Mouse (Mus musculus): ENCODE measurements around the gene Ilf3. TPM values are rescaled to one million over a fixed set of nuclear protein-coding genes. Genes with fewer than 3 reads are reported as not detected.

The Ilf3 gene
- total RNA-seq, 1 experiment, result 159 TPM

DNA sequence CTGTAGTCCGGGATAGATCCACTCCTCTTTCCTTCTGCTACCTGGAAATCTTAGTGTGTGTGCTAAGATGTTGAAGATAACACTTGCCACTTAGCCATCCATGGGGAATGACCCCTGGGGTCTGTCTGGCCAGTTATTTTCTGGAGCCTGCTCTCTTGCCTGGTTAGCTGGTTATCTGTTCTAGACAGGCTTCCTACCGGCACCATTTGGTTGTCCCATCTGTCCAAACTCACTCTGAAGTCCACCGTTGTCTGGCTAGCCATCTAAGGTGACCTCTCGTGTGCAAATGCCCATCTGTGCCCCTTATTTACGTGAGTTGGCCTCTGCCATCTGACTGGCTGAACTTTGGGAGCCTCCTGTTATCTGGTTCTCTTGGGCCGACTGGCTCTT is 57.9 kb downstream of the Ilf3 start:
- in situ Hi-C loops (cut with MboI; ENCODE audit: low sequenced_read_pairs in 2 of 2, unreplicated experiment in 2 of 2), result no loop called here
- peaks cover 0 to 13% of the 10 kb centered on the region in 2 experiments; a peak in 1 of 4 replicates for H3K4me1 ChIP-seq (ENCODE audit: control insufficient read depth in 2 of 2, insufficient read depth in 2 of 2, low read length in 2 of 2, poor library complexity in 1 of 2)
- TF ChIP-seq ZC3H11A (IDR thresholded peaks at IDR 0.05; ENCODE audit: borderline replicate concordance, low read depth, low read length), result no peak
- no peak for TF ChIP-seq CHD2 (IDR thresholded peaks at IDR 0.05; ENCODE audit: low read depth, low read length)
- no peak for TF ChIP-seq ZNF384 (IDR thresholded peaks at IDR 0.05; ENCODE audit: low read depth, low read length)
- no peak for TF ChIP-seq MAFK (IDR thresholded peaks at IDR 0.05; ENCODE audit: insufficient read depth, low read depth, low read length)
- no peak for TF ChIP-seq HCFC1 (IDR thresholded peaks at IDR 0.05; ENCODE audit: borderline replicate concordance, insufficient read depth, low read length)
- no peak for DNase-seq (ENCODE audit: low read depth, low spot score)
- H3K9me3 ChIP-seq (ENCODE audit: control insufficient read depth, insufficient read depth, low read depth, low read length), result no peaks in the 10 kb centered on the region
- H3K36me3 ChIP-seq (ENCODE audit: control insufficient read depth, insufficient read depth, low read length, poor library complexity, severe bottlenecking), result peaks cover 7% of the 10 kb centered on the region
- H3K27ac ChIP-seq (ENCODE audit: insufficient read depth, low read depth, low read length, poor library complexity, severe bottlenecking), result no peak overlapping the region
- peak overlapping the region; percentile 75 to 81 for H3K4me3 ChIP-seq (ENCODE audit: insufficient read depth in 1 of 2, low read depth in 1 of 2, low read length in 2 of 2, poor library complexity in 1 of 2, severe bottlenecking in 1 of 2)
- H3K9ac ChIP-seq (ENCODE audit: insufficient read depth, low read depth, low read length, poor library complexity, severe bottlenecking), result peak overlapping the region; percentile 83

GRCm38 (mm10) chr9:21426013-21426412 is 58.3 kb downstream of the Ilf3 start:
- peaks cover 0 to 12% of the 10 kb centered on the region in 2 experiments; a peak in 1 of 4 replicates for H3K4me1 ChIP-seq (ENCODE audit: control insufficient read depth in 2 of 2, insufficient read depth in 2 of 2, low read length in 2 of 2, poor library complexity in 1 of 2)
- no peaks in the 10 kb centered on the region for H3K9me3 ChIP-seq (ENCODE audit: control insufficient read depth, insufficient read depth, low read depth, low read length)
- no peak overlapping the region for H3K27ac ChIP-seq (ENCODE audit: insufficient read depth, low read depth, low read length, poor library complexity, severe bottlenecking)
- TF ChIP-seq MAFK (IDR thresholded peaks at IDR 0.05; ENCODE audit: insufficient read depth, low read depth, low read length), result no peak
- no peak for TF ChIP-seq ZNF384 (IDR thresholded peaks at IDR 0.05; ENCODE audit: low read depth, low read length)
- no peak for TF ChIP-seq HCFC1 (IDR thresholded peaks at IDR 0.05; ENCODE audit: borderline replicate concordance, insufficient read depth, low read length)
- no peak for TF ChIP-seq ZC3H11A (IDR thresholded peaks at IDR 0.05; ENCODE audit: borderline replicate concordance, low read depth, low read length)
- no peak for TF ChIP-seq CHD2 (IDR thresholded peaks at IDR 0.05; ENCODE audit: low read depth, low read length)
- peak overlapping the region; percentile 83 for H3K9ac ChIP-seq (ENCODE audit: insufficient read depth, low read depth, low read length, poor library complexity, severe bottlenecking)
- peak overlapping the region; percentile 75 to 81 for H3K4me3 ChIP-seq (ENCODE audit: insufficient read depth in 1 of 2, low read depth in 1 of 2, low read length in 2 of 2, poor library complexity in 1 of 2, severe bottlenecking in 1 of 2)
- in situ Hi-C loops (cut with MboI; ENCODE audit: low sequenced_read_pairs in 2 of 2, unreplicated experiment in 2 of 2), result no loop called here
- no peak for DNase-seq (ENCODE audit: low read depth, low spot score)
- peaks cover 5% of the 10 kb centered on the region for H3K36me3 ChIP-seq (ENCODE audit: control insufficient read depth, insufficient read depth, low read length, poor library complexity, severe bottlenecking)

DNA sequence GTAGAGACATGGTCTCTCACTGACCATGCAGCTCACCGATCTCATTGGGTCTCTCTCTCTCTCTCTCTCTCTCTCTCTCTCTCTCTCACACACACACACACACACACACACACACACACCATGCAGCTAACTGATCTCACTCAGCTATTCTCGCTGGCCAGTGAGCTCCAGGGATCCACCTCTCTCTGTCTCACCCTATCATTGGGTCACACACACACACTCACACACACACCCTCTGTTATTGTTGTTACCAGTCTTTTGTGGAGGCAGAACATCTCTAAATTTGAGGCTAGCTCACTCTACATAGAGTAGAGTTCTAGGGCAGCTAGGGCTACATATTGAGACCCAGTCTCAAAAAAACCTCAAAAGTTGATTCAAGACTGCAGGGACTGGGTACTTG is 58.9 kb downstream of the Ilf3 start:
- in situ Hi-C loops (cut with MboI; ENCODE audit: low sequenced_read_pairs in 2 of 2, unreplicated experiment in 2 of 2), result no loop called here
- Histone ChIP-seq H3K4me3 (ENCODE audit: insufficient read depth in 1 of 2, low read depth in 1 of 2, low read length in 2 of 2, poor library complexity in 1 of 2, severe bottlenecking in 1 of 2) (peak overlapping the region in 1 of 2 experiments; percentile 75; a peak in 1 of 4 replicates), H3K36me3 (ENCODE audit: control insufficient read depth, insufficient read depth, low read length, poor library complexity, severe bottlenecking) (no peaks in the 10 kb centered on the region), H3K9me3 (ENCODE audit: control insufficient read depth, insufficient read depth, low read depth, low read length) (no peaks in the 10 kb centered on the region), H3K9ac (ENCODE audit: insufficient read depth, low read depth, low read length, poor library complexity, severe bottlenecking) (no peak overlapping the region), H3K4me1 (ENCODE audit: control insufficient read depth in 2 of 2, insufficient read depth in 2 of 2, low read length in 2 of 2, poor library complexity in 1 of 2) (peaks cover 0 to 11% of the 10 kb centered on the region in 2 experiments; a peak in 1 of 4 replicates), H3K27ac (ENCODE audit: insufficient read depth, low read depth, low read length, poor library complexity, severe bottlenecking) (no peak overlapping the region)
- no peak for DNase-seq (ENCODE audit: low read depth, low spot score)
- no peak for TF ChIP-seq MAFK (IDR thresholded peaks at IDR 0.05; ENCODE audit: insufficient read depth, low read depth, low read length)
- TF ChIP-seq ZNF384 (IDR thresholded peaks at IDR 0.05; ENCODE audit: low read depth, low read length), result no peak
- TF ChIP-seq HCFC1 (IDR thresholded peaks at IDR 0.05; ENCODE audit: borderline replicate concordance, insufficient read depth, low read length), result no peak
- TF ChIP-seq CHD2 (IDR thresholded peaks at IDR 0.05; ENCODE audit: low read depth, low read length), result no peak
- TF ChIP-seq ZC3H11A (IDR thresholded peaks at IDR 0.05; ENCODE audit: borderline replicate concordance, low read depth, low read length), result no peak

DNA sequence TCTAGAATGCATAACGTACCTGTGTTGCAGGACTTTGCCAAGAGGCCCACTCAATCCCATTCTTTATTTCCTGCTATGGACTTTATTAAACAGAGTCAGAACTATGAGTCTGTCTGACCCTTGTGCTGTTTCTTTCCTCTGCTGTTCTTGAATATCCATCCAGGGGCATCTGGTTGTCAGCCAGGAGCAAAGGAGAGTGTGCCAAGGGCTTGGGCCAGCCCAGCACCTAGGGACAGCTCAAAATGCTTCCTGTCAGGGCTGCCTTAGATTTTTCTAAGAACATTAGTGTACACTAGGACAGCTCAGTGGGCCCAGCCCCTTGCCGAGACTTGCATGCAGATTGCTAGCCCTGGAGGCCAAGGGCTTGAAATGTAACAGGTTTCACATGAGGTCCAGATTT is 60.1 kb downstream of the Ilf3 start:
- no peak for DNase-seq (ENCODE audit: low read depth, low spot score)
- no peak overlapping the region for H3K27ac ChIP-seq (ENCODE audit: insufficient read depth, low read depth, low read length, poor library complexity, severe bottlenecking)
- no peak overlapping the region for H3K9ac ChIP-seq (ENCODE audit: insufficient read depth, low read depth, low read length, poor library complexity, severe bottlenecking)

More for the DNA sequence above, 60.1 kb downstream of the Ilf3 start:
- Histone ChIP-seq H3K9me3 (ENCODE audit: control insufficient read depth, insufficient read depth, low read depth, low read length) (no peaks in the 10 kb centered on the region), H3K36me3 (ENCODE audit: control insufficient read depth, insufficient read depth, low read length, poor library complexity, severe bottlenecking) (no peaks in the 10 kb centered on the region), H3K4me1 (ENCODE audit: control insufficient read depth in 2 of 2, insufficient read depth in 2 of 2, low read length in 2 of 2, poor library complexity in 1 of 2) (peaks cover 0 to 9% of the 10 kb centered on the region in 2 experiments; a peak in 1 of 4 replicates), H3K4me3 (ENCODE audit: insufficient read depth in 1 of 2, low read depth in 1 of 2, low read length in 2 of 2, poor library complexity in 1 of 2, severe bottlenecking in 1 of 2) (no peak overlapping the region)
- in situ Hi-C loops (cut with MboI; ENCODE audit: low sequenced_read_pairs in 2 of 2, unreplicated experiment in 2 of 2), result no loop called here
- TF ChIP-seq ZNF384 (IDR thresholded peaks at IDR 0.05; ENCODE audit: low read depth, low read length) (no peak), CHD2 (IDR thresholded peaks at IDR 0.05; ENCODE audit: low read depth, low read length) (no peak), ZC3H11A (IDR thresholded peaks at IDR 0.05; ENCODE audit: borderline replicate concordance, low read depth, low read length) (no peak), MAFK (IDR thresholded peaks at IDR 0.05; ENCODE audit: insufficient read depth, low read depth, low read length) (no peak), HCFC1 (IDR thresholded peaks at IDR 0.05; ENCODE audit: borderline replicate concordance, insufficient read depth, low read length) (no peak)
